Mouse (Mus musculus): ENCODE results near the gene Tbc1d10b. TPM values are rescaled to one million over a fixed set of nuclear protein-coding genes. Genes with fewer than 3 reads are reported as not detected.

The Tbc1d10b gene
- total and polyA plus RNA-seq, 3 experiments, result 18.2 to 28.0 (median 25.6) TPM

DNA sequence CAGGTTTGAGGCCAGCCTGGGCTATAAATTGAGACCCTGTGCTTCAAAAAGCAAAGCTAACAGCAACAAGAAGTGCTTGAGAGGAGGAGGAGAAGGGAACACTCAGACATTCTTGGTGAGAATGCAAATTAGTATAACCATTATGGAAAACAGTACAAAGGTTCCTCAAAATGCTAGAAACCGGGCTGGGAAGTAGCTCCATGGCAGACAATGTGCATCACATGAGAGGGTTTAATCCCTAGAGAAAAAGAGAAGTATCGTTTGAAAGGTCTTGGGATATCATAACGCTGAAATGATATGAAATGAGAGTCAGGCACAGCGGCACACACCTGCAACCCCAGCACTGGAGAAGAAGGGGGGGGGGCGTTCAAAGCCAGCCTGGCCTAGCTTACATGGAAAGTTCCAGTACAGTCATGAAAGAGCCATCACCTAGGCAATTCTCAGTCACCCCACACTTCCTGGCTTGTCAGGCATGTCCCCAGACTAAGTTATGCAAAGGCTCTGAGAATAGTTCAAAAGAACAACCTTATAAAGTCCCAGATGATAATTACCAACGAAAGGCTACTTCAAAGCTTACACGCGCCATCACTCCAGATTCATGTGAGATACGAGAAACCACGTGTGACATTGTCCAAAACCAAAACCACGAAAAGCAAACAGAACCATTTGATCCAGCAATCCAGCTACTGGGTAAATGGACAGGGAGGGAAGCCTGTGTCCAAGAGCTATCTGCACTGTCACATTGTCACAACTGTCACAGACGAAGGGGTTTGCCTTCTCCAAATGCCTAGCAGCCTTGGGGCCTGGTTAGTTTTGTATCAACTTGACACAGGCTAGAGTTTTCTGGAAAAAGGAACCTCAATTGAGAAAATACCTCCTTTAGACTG lies 42.4 kb downstream of the Tbc1d10b start (continued):
- TF ChIP-seq JUN (IDR thresholded peaks at IDR 0.05; ENCODE audit: insufficient read depth, low read depth, low read length) (peak; percentile 14; the same call in 1 of the 2 replicates), SMC3 (IDR thresholded peaks at IDR 0.05; ENCODE audit: low read depth, low read length) (no peak), RCOR1 (conservative IDR thresholded peaks at IDR 0.05; ENCODE audit: low read depth, low read length) (no peak), TCF12 (IDR thresholded peaks at IDR 0.05; ENCODE audit: low read depth, low read length) (peak; percentile 77), MXI1 (IDR thresholded peaks at IDR 0.05; ENCODE audit: low read depth, low read length) (peak; percentile 84), MAZ (IDR thresholded peaks at IDR 0.05; ENCODE audit: low read depth, low read length) (peak; percentile 55), MAFK (IDR thresholded peaks at IDR 0.05; ENCODE audit: insufficient replicate concordance, low read length) (peak; percentile 48; the same call in 1 of the 2 replicates), POLR2AphosphoS2 (IDR thresholded peaks at IDR 0.05; ENCODE audit: low read depth, low read length) (no peak), GABPA (IDR thresholded peaks at IDR 0.05; ENCODE audit: insufficient replicate concordance, low read depth, low read length) (no peak), EP300 (IDR thresholded peaks at IDR 0.05; ENCODE audit: low read length) (peak; percentile 73), MEF2A (IDR thresholded peaks at IDR 0.05; ENCODE audit: borderline replicate concordance, low read depth, low read length) (0 out of 2 replicates have a peak, but pooled peaks have one; percentile 65), USF2 (conservative IDR thresholded peaks at IDR 0.05; ENCODE audit: low read depth, low read length) (no peak), ZKSCAN1 (IDR thresholded peaks at IDR 0.05; ENCODE audit: borderline replicate concordance, low read depth, low read length) (no peak), BHLHE40 (IDR thresholded peaks at IDR 0.05; ENCODE audit: low read depth, low read length) (peak; percentile 85), ZC3H11A (IDR thresholded peaks at IDR 0.05; ENCODE audit: low read depth, low read length) (no peak), SIN3A (IDR thresholded peaks at IDR 0.05; ENCODE audit: low read length) (peak; percentile 79), USF1 (IDR thresholded peaks at IDR 0.05; ENCODE audit: low read depth, low read length) (no peak)

- Histone ChIP-seq H3K9me3 (replicated peaks; ENCODE audit: low read length) (peaks cover 22% of the 10 kb centered on the region), H3K4me3 (replicated peaks in 1 of 3; ENCODE audit: low read depth in 2 of 3, low read length in 2 of 3, poor library complexity in 1 of 3) (no peak overlapping the region), H3K27ac (ENCODE audit: insufficient read depth, low read depth) (peak overlapping the region; percentile 81), H3K4me1 (ENCODE audit: control insufficient read depth in 1 of 2, insufficient read depth in 2 of 2) (peaks cover 10 to 31% of the 10 kb centered on the region in 2 experiments), H3K79me2 (replicated peaks; ENCODE audit: control insufficient read depth, extremely low read depth, insufficient read depth, poor library complexity, severe bottlenecking) (no peaks in the 10 kb centered on the region), H3K4me2 (ENCODE audit: insufficient read depth, low read depth, poor library complexity, severe bottlenecking) (no peak overlapping the region), H3K27me3 (replicated peaks) (no peaks in the 10 kb centered on the region), H3K9ac (ENCODE audit: insufficient read depth, low read depth) (no peak overlapping the region), H3K36me3 (replicated peaks in 1 of 2; ENCODE audit: control insufficient read depth in 1 of 2, insufficient read depth in 1 of 2, low read length in 1 of 2) (peaks cover 8 to 29% of the 10 kb centered on the region in 2 experiments)
- in situ Hi-C loops (cut with MboI; ENCODE audit: low pct_ligation_motif_present, low pct_unique_long_range_greater_than_20kb, low sequenced_read_pairs), result no loop called here
- dilution Hi-C loops (cut with MboI; ENCODE audit: extremely low pct_ligation_motif_present, extremely low pct_unique_long_range_greater_than_20kb, low sequenced_read_pairs), result no loop called here
- DNase-seq (ENCODE audit: extremely low read depth), result no peak
- TF ChIP-seq ETS1 (conservative IDR thresholded peaks at IDR 0.05; ENCODE audit: low read depth, low read length) (no peak), MXI1 (IDR thresholded peaks at IDR 0.05; ENCODE audit: low read depth, low read length) (no peak), USF2 (conservative IDR thresholded peaks at IDR 0.05; ENCODE audit: low read depth, low read length) (no peak), BHLHE40 (IDR thresholded peaks at IDR 0.05; ENCODE audit: low read depth, low read length) (no peak), ZNF384 (IDR thresholded peaks at IDR 0.05; ENCODE audit: low read depth, low read length) (peak; percentile 67), TCF12 (IDR thresholded peaks at IDR 0.05; ENCODE audit: low read depth, low read length) (no peak), MAFK (IDR thresholded peaks at IDR 0.05; ENCODE audit: insufficient replicate concordance, low read length) (peak; percentile 48; the same call in 1 of the 2 replicates), ELF1 (IDR thresholded peaks at IDR 0.05; ENCODE audit: low read depth, low read length) (no peak), JUN (IDR thresholded peaks at IDR 0.05; ENCODE audit: insufficient read depth, low read depth, low read length) (no peak), ZC3H11A (IDR thresholded peaks at IDR 0.05; ENCODE audit: low read depth, low read length) (no peak)
Measured at GRCm38 (mm10) chr7:127164002-127164401, 44.3 kb downstream of the Tbc1d10b start.
